Comparison of ENCODE assay signal across 12 mouse cellular contexts in genomic region chr4:141048810-141049475, GRCm38 (mm10). TPM values are rescaled to one million over a fixed set of nuclear protein-coding genes. Genes with fewer than 3 reads are reported as not detected.
DNase-seq lines count a peak whose midpoint lies in the region; ATAC-seq lines count a peak whose summit lies in the region.
"Had no signal": no experiment of that assay in that cellular context is flagged by ENCODE, and none has a peak within 500 bp of the region (broad histone marks: within the 10 kb centered on the region; RNA-seq: fewer than 3 reads in every experiment).

No protein-coding gene starts in this region.

- WGBS in hindbrain, embryonic 12.5 days: 36% methylated on average over 17 of the region's 17 CpGs

- DNase-seq in cerebellum, adult 9-11 months: peak; percentile 24
- DNase-seq in cerebellum, adult 9-10 months: no peak
- DNase-seq in embryo, embryonic 11 days: peak; percentile 48
- peak; percentile 20 for DNase-seq in neural tube, embryonic 10.5 days (ENCODE audit: extremely low spot score, low spot score)
- DNase-seq in ovary, postnatal 36 days (ENCODE audit: low spot score): no peak
- DNase-seq in urinary bladder, postnatal 10 days (ENCODE audit: low spot score): no peak
- DNase-seq in layer of hippocampus, adult 11-12 months (ENCODE audit: low spot score): no peak
- DNase-seq: cerebellum, adult 11 months had no signal

- no peaks in the 10 kb centered on the region for H3K27me3 ChIP-seq in hindbrain, embryonic 12.5 days
- H3K27me3 ChIP-seq: lung, embryonic 15.5 days had no signal

- H3K9me3 ChIP-seq in hindbrain, embryonic 12.5 days (replicated peaks): no peaks in the 10 kb centered on the region
- H3K9me3 ChIP-seq: G1E; lung, embryonic 15.5 days had no signal

- peaks cover 20% of the 10 kb centered on the region for H3K36me3 ChIP-seq in hindbrain, embryonic 12.5 days
- H3K36me3 ChIP-seq: lung, embryonic 15.5 days had no signal

- peak overlapping the region; percentile 47; the same call in 1 of the 2 replicates for H3K9ac ChIP-seq in hindbrain, embryonic 12.5 days
- H3K9ac ChIP-seq: lung, embryonic 15.5 days had no signal

- no peak overlapping the region for H3K4me3 ChIP-seq in hindbrain, embryonic 12.5 days
- H3K4me3 ChIP-seq: lung, embryonic 15.5 days had no signal

- H3K4me2 ChIP-seq in hindbrain, embryonic 12.5 days (replicated peaks): peak overlapping the region; percentile 42
- H3K4me2 ChIP-seq: lung, embryonic 15.5 days had no signal

- ATAC-seq in hindbrain, embryonic 12.5 days (ENCODE audit: low FRiP score): peak; percentile 41

- H3K27ac ChIP-seq in hindbrain, embryonic 12.5 days: peak overlapping the region; percentile 96
- H3K27ac ChIP-seq: lung, embryonic 15.5 days had no signal

- peaks cover 61% of the 10 kb centered on the region for H3K4me1 ChIP-seq in hindbrain, embryonic 12.5 days

RNA-seq across cellular contexts. Expression of gene Crocc, which starts 11.4 kb away (rescaled TPM):
- polyA plus RNA-seq in hindbrain, embryonic 12.5 days (2016; fragmentation: Nextera tagmentation; extraction: Ambion mirVana): 13.2 and 14.1 TPM in 2 replicates

RNA-seq across cellular contexts. Expression of gene Necap2, which starts 29.2 kb away (rescaled TPM):
- polyA plus RNA-seq in hindbrain, embryonic 12.5 days (2016; fragmentation: Nextera tagmentation; extraction: Ambion mirVana): 57.6 and 60.7 TPM in 2 replicates

RNA-seq across cellular contexts. Expression of gene Mfap2, which starts 38.7 kb away (rescaled TPM):
- 344 and 345 TPM in 2 replicates for polyA plus RNA-seq in hindbrain, embryonic 12.5 days (2016; fragmentation: Nextera tagmentation; extraction: Ambion mirVana)
- polyA plus RNA-seq: G1E had no signal

RNA-seq across cellular contexts. Expression of gene Spata21, which starts 39.2 kb away (rescaled TPM):
- polyA plus RNA-seq in hindbrain, embryonic 12.5 days (2016; fragmentation: Nextera tagmentation; extraction: Ambion mirVana): 0.13 TPM in 1 of 2 replicates, not detected in the other
- polyA plus RNA-seq: embryonic facial prominence, embryonic 14.5 days; G1E had no signal

Comparison
In these comparisons a context has a peak if more than half of its experiments do, and no peak if none do; other contexts are left out.
1. DNase-seq: peak in cerebellum, adult 9-11 months (single experiment), embryo, embryonic 11 days (single experiment) and neural tube, embryonic 10.5 days (single experiment); none in cerebellum, adult 9-10 months (single experiment), ovary, postnatal 36 days (single experiment), urinary bladder, postnatal 10 days (single experiment) and layer of hippocampus, adult 11-12 months (single experiment).